Mouse (Mus musculus): ENCODE measurements at regions not wholly inside any gene's neighbourhood (a gene's known extent, or its start where the extent isn't known, plus 50 kb on each side); places are given as distances from the start of the nearest gene placed in this dataset.

GRCm38 (mm10) chr4:153310641-153311040 lies 172.0 kb downstream of the Ajap1 start:
- Histone ChIP-seq H3K4me3 (ENCODE audit: low read depth, low read length) (no peak overlapping the region), H3K36me3 (replicated peaks; ENCODE audit: control insufficient read depth, insufficient read depth, low read length) (no peaks in the 10 kb centered on the region), H3K9me3 (replicated peaks; ENCODE audit: control insufficient read depth, low read length) (no peaks in the 10 kb centered on the region), H3K27me3 (ENCODE audit: control insufficient read depth, insufficient read depth, low read length) (no peaks in the 10 kb centered on the region), H3K9ac (replicated peaks; ENCODE audit: low read depth, low read length) (no peak overlapping the region), H3K4me2 (ENCODE audit: low read depth, low read length) (no peak overlapping the region), H3K27ac (ENCODE audit: low read depth) (no peak overlapping the region), H3K4me1 (ENCODE audit: control insufficient read depth, insufficient read depth) (no peaks in the 10 kb centered on the region)
- ATAC-seq (ENCODE audit: insufficient read depth, low read depth): no peak
- no peak for DNase-seq (ENCODE audit: low spot score)
- TF ChIP-seq CTCF (IDR thresholded peaks at IDR 0.05; ENCODE audit: low read depth) (no peak), EP300 (IDR thresholded peaks at IDR 0.05; ENCODE audit: low read depth) (no peak)
- 4% methylated on average over 2 of the region's 2 CpGs for WGBS

- TF ChIP-seq EP300 (IDR thresholded peaks at IDR 0.05; ENCODE audit: low read depth): no peak
- TF ChIP-seq CTCF (IDR thresholded peaks at IDR 0.05; ENCODE audit: low read depth): no peak
- Histone ChIP-seq H3K27ac (ENCODE audit: low read depth) (no peak overlapping the region), H3K36me3 (replicated peaks; ENCODE audit: control insufficient read depth, insufficient read depth, low read length) (no peaks in the 10 kb centered on the region), H3K9me3 (replicated peaks; ENCODE audit: control insufficient read depth, low read length) (no peaks in the 10 kb centered on the region), H3K9ac (replicated peaks; ENCODE audit: low read depth, low read length) (no peak overlapping the region), H3K27me3 (ENCODE audit: control insufficient read depth, insufficient read depth, low read length) (no peaks in the 10 kb centered on the region), H3K4me1 (ENCODE audit: control insufficient read depth, insufficient read depth) (no peaks in the 10 kb centered on the region), H3K4me3 (ENCODE audit: low read depth, low read length) (no peak overlapping the region), H3K4me2 (ENCODE audit: low read depth, low read length) (no peak overlapping the region)
- DNase-seq (ENCODE audit: low spot score): no peak
- 62% methylated on average over 5 of the region's 5 CpGs for WGBS
- ATAC-seq (ENCODE audit: insufficient read depth, low read depth): no peak
Measured at GRCm38 (mm10) chr4:153303521-153303920, 179.1 kb downstream of the Ajap1 start.

GRCm38 (mm10) chr4:153302855-153303254 lies 179.8 kb downstream of the Ajap1 start:
- H3K27me3 ChIP-seq (ENCODE audit: control insufficient read depth, insufficient read depth, low read length): no peaks in the 10 kb centered on the region
- WGBS: 77% methylated on average over 4 of the region's 4 CpGs
- H3K4me2 ChIP-seq (ENCODE audit: low read depth, low read length): no peak overlapping the region
- H3K36me3 ChIP-seq (replicated peaks; ENCODE audit: control insufficient read depth, insufficient read depth, low read length): no peaks in the 10 kb centered on the region
- DNase-seq (ENCODE audit: low spot score): no peak
- no peak for TF ChIP-seq EP300 (IDR thresholded peaks at IDR 0.05; ENCODE audit: low read depth)
- TF ChIP-seq CTCF (IDR thresholded peaks at IDR 0.05; ENCODE audit: low read depth): no peak
- no peak overlapping the region for H3K9ac ChIP-seq (replicated peaks; ENCODE audit: low read depth, low read length)
- H3K4me1 ChIP-seq (ENCODE audit: control insufficient read depth, insufficient read depth): no peaks in the 10 kb centered on the region
- no peak for ATAC-seq (ENCODE audit: insufficient read depth, low read depth)
- H3K4me3 ChIP-seq (ENCODE audit: low read depth, low read length): no peak overlapping the region
- no peaks in the 10 kb centered on the region for H3K9me3 ChIP-seq (replicated peaks; ENCODE audit: control insufficient read depth, low read length)
- no peak overlapping the region for H3K27ac ChIP-seq (ENCODE audit: low read depth)

- no peak overlapping the region for H3K4me2 ChIP-seq (ENCODE audit: low read depth, low read length)
- H3K9ac ChIP-seq (replicated peaks; ENCODE audit: low read depth, low read length): no peak overlapping the region
- no peaks in the 10 kb centered on the region for H3K27me3 ChIP-seq (ENCODE audit: control insufficient read depth, insufficient read depth, low read length)
- no peaks in the 10 kb centered on the region for H3K36me3 ChIP-seq (replicated peaks; ENCODE audit: control insufficient read depth, insufficient read depth, low read length)
- no peak overlapping the region for H3K4me3 ChIP-seq (ENCODE audit: low read depth, low read length)
- ATAC-seq (ENCODE audit: insufficient read depth, low read depth): no peak
- no peaks in the 10 kb centered on the region for H3K4me1 ChIP-seq (ENCODE audit: control insufficient read depth, insufficient read depth)
- no peak for DNase-seq (ENCODE audit: low spot score)
- TF ChIP-seq EP300 (IDR thresholded peaks at IDR 0.05; ENCODE audit: low read depth) (no peak), CTCF (IDR thresholded peaks at IDR 0.05; ENCODE audit: low read depth) (no peak)
- H3K9me3 ChIP-seq (replicated peaks; ENCODE audit: control insufficient read depth, low read length): no peaks in the 10 kb centered on the region
- WGBS: 82% methylated on average over 5 of the region's 5 CpGs
- no peak overlapping the region for H3K27ac ChIP-seq (ENCODE audit: low read depth)
Measured at GRCm38 (mm10) chr4:153298277-153298676, 184.3 kb downstream of the Ajap1 start.

- H3K4me1 ChIP-seq (ENCODE audit: control insufficient read depth, insufficient read depth): no peaks in the 10 kb centered on the region
- H3K27me3 ChIP-seq (ENCODE audit: control insufficient read depth, insufficient read depth, low read length): no peaks in the 10 kb centered on the region
- no peak for ATAC-seq (ENCODE audit: insufficient read depth, low read depth)
- H3K9me3 ChIP-seq (replicated peaks; ENCODE audit: control insufficient read depth, low read length): no peaks in the 10 kb centered on the region
- TF ChIP-seq EP300 (IDR thresholded peaks at IDR 0.05; ENCODE audit: low read depth) (no peak), CTCF (IDR thresholded peaks at IDR 0.05; ENCODE audit: low read depth) (no peak)
- H3K27ac ChIP-seq (ENCODE audit: low read depth): no peak overlapping the region
- WGBS: 67% methylated on average over 6 of the region's 6 CpGs
- no peak for DNase-seq (ENCODE audit: low spot score)
- no peak overlapping the region for H3K9ac ChIP-seq (replicated peaks; ENCODE audit: low read depth, low read length)
- H3K4me2 ChIP-seq (ENCODE audit: low read depth, low read length): no peak overlapping the region
- H3K4me3 ChIP-seq (ENCODE audit: low read depth, low read length): no peak overlapping the region
- H3K36me3 ChIP-seq (replicated peaks; ENCODE audit: control insufficient read depth, insufficient read depth, low read length): no peaks in the 10 kb centered on the region
Measured at GRCm38 (mm10) chr4:153294828-153295227, 187.8 kb downstream of the Ajap1 start.

GRCm38 (mm10) chr4:153293137-153293536 lies 189.5 kb downstream of the Ajap1 start:
- Histone ChIP-seq H3K9me3 (replicated peaks; ENCODE audit: control insufficient read depth, low read length) (no peaks in the 10 kb centered on the region), H3K4me1 (ENCODE audit: control insufficient read depth, insufficient read depth) (no peaks in the 10 kb centered on the region), H3K27me3 (ENCODE audit: control insufficient read depth, insufficient read depth, low read length) (no peaks in the 10 kb centered on the region), H3K4me2 (ENCODE audit: low read depth, low read length) (no peak overlapping the region), H3K9ac (replicated peaks; ENCODE audit: low read depth, low read length) (no peak overlapping the region), H3K4me3 (ENCODE audit: low read depth, low read length) (no peak overlapping the region), H3K36me3 (replicated peaks; ENCODE audit: control insufficient read depth, insufficient read depth, low read length) (no peaks in the 10 kb centered on the region), H3K27ac (ENCODE audit: low read depth) (no peak overlapping the region)
- ATAC-seq (ENCODE audit: insufficient read depth, low read depth) (no peak), DNase-seq (ENCODE audit: low spot score) (no peak)
- no peak for TF ChIP-seq EP300 (IDR thresholded peaks at IDR 0.05; ENCODE audit: low read depth)
- TF ChIP-seq CTCF (IDR thresholded peaks at IDR 0.05; ENCODE audit: low read depth): no peak
- WGBS: 61% methylated on average over 3 of the region's 3 CpGs

Measured in heart, postnatal 0 days (tissue).